Mouse (Mus musculus) liver, postnatal 0 days (tissue): Measurements from ENCODE around the gene Rbfox1. TPM values are rescaled to one million over a fixed set of nuclear protein-coding genes. Genes with fewer than 3 reads are reported as not detected.

Experiments
- ATAC-seq: fragments of 200-750 bp; cut with Nextera tagmentation; 2 replicates; pipeline ENCODE4 v1.8.0; 2017; ENCODE audit warnings: mild to moderate bottlenecking, moderate library complexity
- DNase-seq: peaks from one replicate; pipeline ENCODE4 v3.0.0-alpha.2; 2016
- H3K27ac ChIP-seq: fragments of 300-500 bp; sonication (generic); 2 replicates; pipeline ENCODE4 v1.5.1; 2014; ENCODE audit warnings: antibody characterized with exemption, moderate library complexity, mild to moderate bottlenecking, low read depth
- H3K27me3 ChIP-seq: fragments of 300-500 bp; sonication (generic); 2 replicates; pipeline ENCODE4 v1.6.1; 2014; ENCODE audit warnings: low read length, control low read depth, mixed read lengths; ENCODE audit not compliant: insufficient read depth
- H3K36me3 ChIP-seq: fragments of 300-500 bp; sonication (generic); replicated peaks from 2 replicates; pipeline ENCODE4 v1.6.1; 2014; ENCODE audit warnings: mild to moderate bottlenecking, control low read depth, low read length, moderate library complexity, mixed read lengths; ENCODE audit not compliant: insufficient read depth
- H3K4me1 ChIP-seq: fragments of 300-500 bp; sonication (generic); 2 replicates; pipeline ENCODE4 v1.6.1; 2014; ENCODE audit warnings: antibody characterized with exemption, mild to moderate bottlenecking, control low read depth; ENCODE audit not compliant: insufficient read depth
- H3K4me2 ChIP-seq: fragments of 300-500 bp; sonication (generic); 2 replicates; pipeline ENCODE4 v1.6.1; 2014; ENCODE audit warnings: low read depth, mild to moderate bottlenecking, low read length, moderate library complexity, mixed read lengths
- H3K4me3 ChIP-seq: fragments of 300-500 bp; sonication (generic); 2 replicates; pipeline ENCODE4 v1.5.1; 2014; ENCODE audit warnings: low read depth, low read length
- H3K9ac ChIP-seq: fragments of 300-500 bp; sonication (generic); replicated peaks from 2 replicates; pipeline ENCODE4 v1.6.1; 2014; ENCODE audit warnings: mild to moderate bottlenecking, moderate library complexity
- H3K9me3 ChIP-seq: fragments of 300-500 bp; sonication (generic); 2 replicates; pipeline ENCODE4 v1.6.1; 2016; ENCODE audit warnings: mild to moderate bottlenecking, control low read depth, low read length, mixed read lengths
- CTCF ChIP-seq: sonication (generic); IDR thresholded peaks from 2 replicates; pipeline ENCODE4 v1.5.1; 2016; ENCODE audit warnings: antibody characterized with exemption, low read depth
- EP300 ChIP-seq: IDR thresholded peaks from 2 replicates; pipeline ENCODE4 v1.6.1; 2016; ENCODE audit warnings: antibody characterized with exemption, low read depth, mild to moderate bottlenecking
- WGBS: fragments of 180-500 bp; shearing (Covaris S2); extraction: QIAGEN DNeasy Blood & Tissue Kit; methylation state at CpG from one replicate; pipeline ENCODE4 v1.1.7; 2014; ENCODE audit not compliant: insufficient replicate concordance; 5-methylcytosine and 5-hydroxymethylcytosine counted together
- polyA plus RNA-seq: library from polyadenylated mRNA; unstranded; fragments of >200 nt; fragmentation: Nextera tagmentation; extraction: Ambion mirVana; gene quantifications from 2 replicates; pipeline ENCODE4 v1.2.1, GENCODE M21; 2015

The Rbfox1 gene
- polyA plus RNA-seq, 1 experiment from 2014 or later, result 0.12 TPM

- no peak for TF ChIP-seq EP300
- no peak for TF ChIP-seq CTCF
- DNase-seq (no peak), ATAC-seq (no peak)
- H3K27ac ChIP-seq, result no peak overlapping the region
- H3K9me3 ChIP-seq, result no peaks in the 10 kb centered on the region
- 67% methylated on average over 1 of the region's 1 CpGs for WGBS
- no peaks in the 10 kb centered on the region for H3K27me3 ChIP-seq
- no peak overlapping the region for H3K4me2 ChIP-seq
- H3K4me1 ChIP-seq, result no peaks in the 10 kb centered on the region
- no peaks in the 10 kb centered on the region for H3K36me3 ChIP-seq
- no peak overlapping the region for H3K9ac ChIP-seq
- no peak overlapping the region for H3K4me3 ChIP-seq
Observed at GRCm38 (mm10) chr16:6139432-6139831, 254.3 kb downstream of the Rbfox1 start.

- Histone ChIP-seq H3K27me3 (no peaks in the 10 kb centered on the region), H3K4me2 (no peak overlapping the region), H3K4me1 (no peaks in the 10 kb centered on the region), H3K4me3 (no peak overlapping the region), H3K27ac (no peak overlapping the region), H3K9me3 (no peaks in the 10 kb centered on the region), H3K9ac (no peak overlapping the region), H3K36me3 (no peaks in the 10 kb centered on the region)
- TF ChIP-seq EP300 (no peak), CTCF (no peak)
- ATAC-seq, result no peak
- WGBS, result 70% methylated on average over 7 of the region's 7 CpGs
- no peak for DNase-seq
Observed at GRCm38 (mm10) chr16:6147957-6148356, 262.8 kb downstream of the Rbfox1 start.

- H3K36me3 ChIP-seq, result no peaks in the 10 kb centered on the region
- no peaks in the 10 kb centered on the region for H3K4me1 ChIP-seq
- H3K4me2 ChIP-seq, result no peak overlapping the region
- no peak for DNase-seq
- no peak for ATAC-seq
- no peak overlapping the region for H3K4me3 ChIP-seq
- H3K9ac ChIP-seq, result no peak overlapping the region
- TF ChIP-seq CTCF, result no peak
- TF ChIP-seq EP300, result no peak
- no peaks in the 10 kb centered on the region for H3K27me3 ChIP-seq
- H3K9me3 ChIP-seq, result no peaks in the 10 kb centered on the region
- no peak overlapping the region for H3K27ac ChIP-seq
- WGBS, result 62% methylated on average over 4 of the region's 4 CpGs
Observed at GRCm38 (mm10) chr16:6149345-6149744, 264.2 kb downstream of the Rbfox1 start.

GRCm38 (mm10) chr16:6155556-6155955 is 270.4 kb downstream of the Rbfox1 start:
- Histone ChIP-seq H3K27ac (no peak overlapping the region), H3K36me3 (no peaks in the 10 kb centered on the region), H3K4me2 (no peak overlapping the region), H3K4me3 (no peak overlapping the region), H3K4me1 (no peaks in the 10 kb centered on the region), H3K9ac (no peak overlapping the region), H3K9me3 (no peaks in the 10 kb centered on the region), H3K27me3 (no peaks in the 10 kb centered on the region)
- DNase-seq (no peak), ATAC-seq (no peak)
- 59% methylated on average over 2 of the region's 2 CpGs for WGBS
- TF ChIP-seq CTCF (no peak), EP300 (no peak)

- DNase-seq (no peak), ATAC-seq (no peak)
- H3K4me1 ChIP-seq, result no peaks in the 10 kb centered on the region
- H3K9ac ChIP-seq, result no peak overlapping the region
- no peaks in the 10 kb centered on the region for H3K27me3 ChIP-seq
- no peak overlapping the region for H3K4me3 ChIP-seq
- WGBS, result 68% methylated on average over 4 of the region's 4 CpGs
- no peak overlapping the region for H3K27ac ChIP-seq
- H3K9me3 ChIP-seq, result no peaks in the 10 kb centered on the region
- H3K4me2 ChIP-seq, result no peak overlapping the region
- TF ChIP-seq EP300 (no peak), CTCF (no peak)
- no peaks in the 10 kb centered on the region for H3K36me3 ChIP-seq
Observed at GRCm38 (mm10) chr16:6164476-6164875, 279.3 kb downstream of the Rbfox1 start.

GRCm38 (mm10) chr16:6169346-6169745 is 284.2 kb downstream of the Rbfox1 start:
- no peak overlapping the region for H3K4me3 ChIP-seq
- H3K4me1 ChIP-seq, result no peaks in the 10 kb centered on the region
- no peaks in the 10 kb centered on the region for H3K27me3 ChIP-seq
- no peak overlapping the region for H3K27ac ChIP-seq
- H3K9ac ChIP-seq, result no peak overlapping the region
- TF ChIP-seq EP300 (no peak), CTCF (no peak)
- H3K9me3 ChIP-seq, result no peaks in the 10 kb centered on the region
- 76% methylated on average over 5 of the region's 5 CpGs for WGBS
- no peaks in the 10 kb centered on the region for H3K36me3 ChIP-seq
- H3K4me2 ChIP-seq, result no peak overlapping the region
- DNase-seq (no peak), ATAC-seq (no peak)

- no peak for ATAC-seq
- TF ChIP-seq CTCF (no peak), EP300 (no peak)
- Histone ChIP-seq H3K4me2 (no peak overlapping the region), H3K27ac (no peak overlapping the region), H3K4me3 (no peak overlapping the region), H3K36me3 (no peaks in the 10 kb centered on the region), H3K9me3 (no peaks in the 10 kb centered on the region), H3K4me1 (no peaks in the 10 kb centered on the region), H3K9ac (no peak overlapping the region), H3K27me3 (no peaks in the 10 kb centered on the region)
- WGBS, result 83% methylated on average over 9 of the region's 9 CpGs
- DNase-seq, result no peak
Observed at GRCm38 (mm10) chr16:6180819-6181218, 295.7 kb downstream of the Rbfox1 start.
